ENCODE assay signal across 17 mouse cellular contexts in the genomic region with DNA sequence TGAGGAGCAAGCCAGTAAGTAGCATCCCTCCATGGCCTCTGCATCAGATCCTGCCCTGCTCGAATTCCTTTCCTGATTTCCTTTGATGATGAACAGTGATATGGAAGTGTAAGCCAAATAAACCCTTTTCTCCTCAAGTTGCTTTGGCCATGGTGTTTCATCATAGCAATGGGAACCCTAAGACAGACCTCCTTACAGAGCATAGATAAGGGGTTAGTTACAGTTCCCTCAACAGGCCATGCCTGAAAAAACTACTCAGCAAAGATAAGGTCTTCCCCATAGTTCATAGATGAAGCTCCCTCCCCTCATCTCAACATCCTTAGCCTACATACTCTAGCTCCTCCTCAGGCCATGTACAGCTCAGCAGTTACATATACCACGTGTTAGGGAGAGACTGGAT. TPM values are rescaled to one million over a fixed set of nuclear protein-coding genes. Genes with fewer than 3 reads are reported as not detected.
"Had no signal": no experiment of that assay in that cellular context is flagged by ENCODE, and none has a peak within 500 bp of the region (broad histone marks: within the 10 kb centered on the region; RNA-seq: fewer than 3 reads in every experiment).

No protein-coding gene starts in this region.

- H3K9ac ChIP-seq: intestine, embryonic 15.5 days; kidney, embryonic 15.5 days; limb, embryonic 13.5 days; lung, embryonic 14.5 days had no signal

- H3K4me3 ChIP-seq: intestine, embryonic 15.5 days; kidney, embryonic 15.5 days; limb, embryonic 10.5 days; limb, embryonic 13.5 days; megakaryocyte, embryonic 14.5 days had no signal

- DNase-seq: kidney, adult 11 months; kidney, adult 8-10 months; kidney, postnatal 10 days; kidney, postnatal 36 days; lung, embryonic 14.5 days; midbrain, embryonic 14.5 days; thymus, adult 2 months; thymus, postnatal 14 days; thymus, postnatal 4 days had no signal

- H3K36me3 ChIP-seq: intestine, embryonic 15.5 days had no signal

- ATAC-seq: lung, postnatal 0 days had no signal

- H3K27me3 ChIP-seq: intestine, embryonic 15.5 days; kidney, embryonic 15.5 days; limb, embryonic 13.5 days; megakaryocyte, embryonic 14.5 days had no signal

- H3K27ac ChIP-seq: intestine, embryonic 15.5 days; kidney, embryonic 15.5 days; limb, embryonic 10.5 days; limb, embryonic 13.5 days; macrophage had no signal

- H3K4me1 ChIP-seq: intestine, embryonic 15.5 days had no signal

- H3K9me3 ChIP-seq: intestine, embryonic 15.5 days; kidney, embryonic 15.5 days; limb, embryonic 10.5 days; limb, embryonic 13.5 days had no signal

- H3K4me2 ChIP-seq: intestine, embryonic 15.5 days; kidney, embryonic 15.5 days; limb, embryonic 13.5 days; lung, embryonic 14.5 days; midbrain, embryonic 11.5 days had no signal

RNA-seq across cellular contexts. Expression of a gene that starts 56.4 kb away (rescaled TPM):
- polyA plus RNA-seq: macrophage had no signal
